Mouse (Mus musculus) hindbrain, embryonic 15.5 days (tissue): ENCODE measurements around the gene BC048403. TPM values are rescaled to one million over a fixed set of nuclear protein-coding genes. Genes with fewer than 3 reads are reported as not detected.

ENCODE experiments used
- ATAC-seq: fragments of 200-750 bp; cut with Nextera tagmentation; 2 replicates; pipeline ENCODE4 v1.8.0; 2017; ENCODE audit warnings: low read depth, moderate number of reproducible peaks, moderate TSS enrichment; ENCODE audit not compliant: low FRiP score
- H3K27ac ChIP-seq: fragments of 300-500 bp; sonication (generic); replicated peaks from 2 replicates; pipeline ENCODE4 v1.5.1; 2015; ENCODE audit warnings: mild to moderate bottlenecking, inconsistent platforms
- H3K27me3 ChIP-seq: fragments of 300-500 bp; sonication (generic); 2 replicates; pipeline ENCODE4 v1.6.1; 2015; ENCODE audit warnings: control low read depth, inconsistent platforms
- H3K36me3 ChIP-seq: fragments of 300-500 bp; sonication (generic); 2 replicates; pipeline ENCODE4 v1.6.1; 2015; ENCODE audit warnings: control low read depth, inconsistent platforms
- H3K4me1 ChIP-seq: fragments of 300-500 bp; sonication (generic); replicated peaks from 2 replicates; pipeline ENCODE4 v1.6.1; 2015; ENCODE audit warnings: control low read depth, inconsistent platforms
- H3K4me2 ChIP-seq: fragments of 300-500 bp; sonication (generic); 2 replicates; pipeline ENCODE4 v1.6.1; 2015; ENCODE audit warnings: moderate library complexity, mild to moderate bottlenecking, inconsistent platforms
- H3K4me3 ChIP-seq: fragments of 300-500 bp; sonication (generic); 2 replicates; pipeline ENCODE4 v1.5.1; 2015; ENCODE audit warnings: mild to moderate bottlenecking, inconsistent platforms
- H3K9ac ChIP-seq: fragments of 300-500 bp; sonication (generic); 2 replicates; pipeline ENCODE4 v1.6.1; 2015; ENCODE audit warnings: inconsistent platforms
- H3K9me3 ChIP-seq: fragments of 300-500 bp; sonication (generic); 2 replicates; pipeline ENCODE4 v1.6.1; 2016; ENCODE audit warnings: control low read depth, inconsistent platforms
- WGBS: fragments of 180-500 bp; shearing (Covaris S2); methylation state at CpG from one replicate; pipeline ENCODE4 v1.1.7; 2015; 5-methylcytosine and 5-hydroxymethylcytosine counted together
- polyA plus RNA-seq: library from polyadenylated mRNA; unstranded; fragments of >200 nt; fragmentation: Nextera tagmentation; extraction: Ambion mirVana; gene quantifications from 2 replicates; pipeline ENCODE4 v1.2.1, GENCODE M21; 2015

BC048403 gene
- polyA plus RNA-seq, 1 experiment from 2014 or later = 2.5 TPM

DNA sequence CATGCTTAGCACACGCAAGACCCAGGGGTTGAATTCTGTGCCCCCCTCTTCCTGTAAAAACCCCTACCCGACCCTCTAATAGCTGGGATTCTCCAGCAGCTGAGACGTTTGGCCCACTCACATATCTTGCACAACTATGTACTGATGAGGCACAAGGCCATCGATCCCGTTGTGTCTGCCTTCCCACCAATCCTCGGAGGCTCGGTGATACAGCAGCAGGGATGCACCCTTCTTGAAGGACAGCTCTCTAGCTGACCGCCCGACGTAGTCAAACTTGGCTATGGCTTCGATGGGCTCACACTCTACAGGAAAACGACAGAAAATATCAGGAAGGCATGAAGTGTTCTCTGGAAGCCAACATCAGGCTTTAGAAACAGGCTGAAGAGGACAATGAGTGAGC is 54.7 kb downstream of the BC048403 start:
- H3K27ac ChIP-seq = no peak overlapping the region; the same call in 1 of the 2 replicates
- no peaks in the 10 kb centered on the region for H3K4me1 ChIP-seq
- no peaks in the 10 kb centered on the region for H3K9me3 ChIP-seq
- H3K9ac ChIP-seq = no peak overlapping the region
- 94% methylated on average over 12 of the region's 12 CpGs for WGBS
- no peak overlapping the region for H3K4me3 ChIP-seq
- peaks cover 32% of the 10 kb centered on the region for H3K36me3 ChIP-seq
- no peak for ATAC-seq
- H3K27me3 ChIP-seq = no peaks in the 10 kb centered on the region
- H3K4me2 ChIP-seq = no peak overlapping the region

- H3K27ac ChIP-seq = no peak overlapping the region
- H3K4me1 ChIP-seq = no peaks in the 10 kb centered on the region
- ATAC-seq = no peak
- H3K4me3 ChIP-seq = no peak overlapping the region
- peaks cover 46% of the 10 kb centered on the region for H3K36me3 ChIP-seq
- no peaks in the 10 kb centered on the region for H3K9me3 ChIP-seq
- WGBS = 83% methylated on average over 8 of the region's 8 CpGs
- H3K9ac ChIP-seq = no peak overlapping the region
- no peak overlapping the region for H3K4me2 ChIP-seq
- H3K27me3 ChIP-seq = no peaks in the 10 kb centered on the region
These were observed 56.5 kb downstream of the BC048403 start for GRCm38 (mm10) chr10:121796027-121796802.

DNA sequence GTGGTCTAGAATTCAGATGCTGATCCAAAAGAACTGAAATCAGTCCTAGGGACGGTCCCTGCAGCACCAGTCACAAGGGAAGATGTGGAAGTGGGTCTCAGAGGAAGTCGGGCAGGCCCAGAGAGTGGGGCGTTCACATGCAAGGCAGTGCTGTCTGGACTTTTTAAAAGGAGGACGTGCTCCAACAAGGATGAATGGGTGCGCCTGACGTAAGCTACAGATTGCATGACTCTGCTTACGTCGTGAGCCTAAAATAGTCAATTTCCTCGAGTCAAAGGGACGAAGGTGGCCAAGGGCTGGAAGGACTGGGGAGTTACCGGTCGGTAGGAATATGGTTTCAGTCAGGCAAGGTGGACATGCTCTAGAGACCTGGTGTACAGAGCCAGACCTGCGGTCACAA is 60.3 kb downstream of the BC048403 start:
- Histone ChIP-seq H3K9ac (no peak overlapping the region), H3K4me3 (no peak overlapping the region), H3K9me3 (no peaks in the 10 kb centered on the region), H3K27ac (no peak overlapping the region), H3K27me3 (no peaks in the 10 kb centered on the region), H3K4me2 (no peak overlapping the region), H3K4me1 (no peaks in the 10 kb centered on the region), H3K36me3 (peaks cover 46% of the 10 kb centered on the region)
- WGBS = 94% methylated on average over 13 of the region's 13 CpGs
- no peak for ATAC-seq

Other genes starting within 250 kb of the BC048403 start
- gene Tbk1, start 153.2 kb upstream of the BC048403 start, polyA plus RNA-seq = 27.3 and 28.4 TPM in 2 replicates
- gene Xpot, start 113.6 kb upstream of the BC048403 start, polyA plus RNA-seq = 30.2 and 31.4 TPM in 2 replicates
- 0.21 and 0.24 TPM in 2 replicates for gene D930020B18Rik, start 98.3 kb upstream of the BC048403 start, polyA plus RNA-seq